Mouse (Mus musculus) heart, embryonic 12.5 days (tissue): Measurements from ENCODE around the gene Atp9a. TPM values are rescaled to one million over a fixed set of nuclear protein-coding genes. Genes with fewer than 3 reads are reported as not detected.

Experiments
- ATAC-seq: fragments of 200-750 bp; cut with Nextera tagmentation; 2 replicates; pipeline ENCODE4 v1.8.0; 2017; ENCODE audit warnings: moderate TSS enrichment, moderate library complexity; ENCODE audit not compliant: insufficient number of reproducible peaks, low FRiP score
- H3K27ac ChIP-seq: fragments of 300-500 bp; sonication (generic); 2 replicates; pipeline ENCODE4 v1.5.1; 2016; ENCODE audit warnings: mild to moderate bottlenecking, moderate library complexity; ENCODE audit not compliant: poor library complexity, severe bottlenecking
- H3K27me3 ChIP-seq: fragments of 300-500 bp; sonication (generic); replicated peaks from 2 replicates; pipeline ENCODE4 v1.6.1; 2016; ENCODE audit warnings: mild to moderate bottlenecking, moderate library complexity
- H3K36me3 ChIP-seq: fragments of 300-500 bp; sonication (generic); 2 replicates; pipeline ENCODE4 v1.6.1; 2016; ENCODE audit warnings: mild to moderate bottlenecking, moderate library complexity
- H3K4me1 ChIP-seq: fragments of 300-500 bp; sonication (generic); replicated peaks from 2 replicates; pipeline ENCODE4 v1.6.1; 2016; ENCODE audit warnings: mild to moderate bottlenecking
- H3K4me2 ChIP-seq: fragments of 300-500 bp; sonication (generic); 2 replicates; pipeline ENCODE4 v1.6.1; 2016; ENCODE audit warnings: mild to moderate bottlenecking, moderate library complexity
- H3K4me3 ChIP-seq: fragments of 300-500 bp; sonication (generic); 2 replicates; pipeline ENCODE4 v1.5.1; 2016; ENCODE audit warnings: mild to moderate bottlenecking
- H3K9ac ChIP-seq: fragments of 300-500 bp; sonication (generic); 2 replicates; pipeline ENCODE4 v1.6.1; 2016; ENCODE audit warnings: mild to moderate bottlenecking, moderate library complexity
- H3K9me3 ChIP-seq: fragments of 300-500 bp; sonication (generic); replicated peaks from 2 replicates; pipeline ENCODE4 v1.6.1; 2016; ENCODE audit warnings: mild to moderate bottlenecking, moderate library complexity
- WGBS: fragments of 180-500 bp; shearing (Covaris S2); methylation state at CpG from one replicate; pipeline ENCODE4 v1.1.7; 2016; 5-methylcytosine and 5-hydroxymethylcytosine counted together
- polyA plus RNA-seq: library from polyadenylated mRNA; unstranded; fragments of >200 nt; fragmentation: Nextera tagmentation; extraction: Ambion mirVana; gene quantifications from 2 replicates; pipeline ENCODE4 v1.2.1, GENCODE M21; 2016

Gene Atp9a
- polyA plus RNA-seq, 1 experiment from 2014 or later = 16.1 TPM

DNA sequence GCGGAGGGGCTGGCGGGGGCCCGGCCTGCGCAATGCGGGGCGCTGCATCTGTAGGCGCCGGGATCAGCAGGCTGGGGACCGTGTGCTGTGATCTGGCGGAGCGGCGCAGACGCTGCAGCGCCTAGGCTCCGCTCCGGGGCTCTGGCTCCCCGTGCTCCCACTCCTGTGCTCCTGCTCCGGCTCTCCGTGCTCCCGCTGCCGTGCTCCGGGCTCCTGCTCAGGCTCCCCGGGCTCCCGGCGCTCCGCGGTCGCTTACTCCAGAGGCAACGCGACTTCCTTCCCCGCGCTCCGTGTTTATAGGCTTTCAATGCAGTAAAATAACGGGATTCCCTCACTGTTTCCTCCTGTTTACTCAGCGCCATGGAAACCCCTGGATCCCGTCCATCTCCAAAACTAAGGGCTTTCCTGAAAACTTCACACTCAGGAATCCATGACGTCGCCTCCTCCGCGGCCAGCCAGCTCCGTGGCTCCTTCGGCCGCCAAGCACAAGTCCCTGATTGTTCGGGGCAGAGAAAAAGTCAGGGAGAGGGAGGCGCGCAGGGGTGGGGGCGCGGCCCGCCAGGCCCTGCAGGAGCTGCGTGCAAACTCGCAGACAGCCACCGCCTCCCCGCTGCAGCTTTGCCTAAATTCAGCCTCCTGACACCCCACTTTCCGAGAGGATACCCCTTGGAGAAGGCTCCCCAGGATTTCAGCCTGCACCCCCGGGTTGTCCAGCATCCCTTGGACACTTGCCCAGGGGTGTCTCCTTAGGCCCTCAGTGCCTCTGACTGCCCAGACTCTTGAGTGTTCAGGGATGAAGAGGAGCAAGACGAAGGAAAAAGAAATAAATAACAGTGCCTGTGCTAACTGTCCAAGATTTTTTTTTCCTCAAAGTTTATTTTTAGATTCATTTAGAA is 140.5 kb downstream of the Atp9a start, which contains the start of gene Nfatc2:
Gene Nfatc2, minus strand, starts transcription at position 167 of the 896 bp plus-strand sequence.
- Histone ChIP-seq H3K4me1 (peaks cover 58% of the 10 kb centered on the region), H3K27me3 (peaks cover 51% of the 10 kb centered on the region), H3K36me3 (no peaks in the 10 kb centered on the region), H3K9me3 (no peaks in the 10 kb centered on the region), H3K9ac (peak within 1 kb of the TSS; percentile 60), H3K4me3 (peak within 1 kb of the TSS; percentile 54), H3K27ac (0 out of 2 replicates have a peak within 1 kb of the TSS, but pooled peaks have one; percentile 5), H3K4me2 (peak within 1 kb of the TSS; percentile 91)
- peak; percentile 60 for ATAC-seq
- under 1% methylated on average over 56 of the region's 56 CpGs for WGBS

DNA sequence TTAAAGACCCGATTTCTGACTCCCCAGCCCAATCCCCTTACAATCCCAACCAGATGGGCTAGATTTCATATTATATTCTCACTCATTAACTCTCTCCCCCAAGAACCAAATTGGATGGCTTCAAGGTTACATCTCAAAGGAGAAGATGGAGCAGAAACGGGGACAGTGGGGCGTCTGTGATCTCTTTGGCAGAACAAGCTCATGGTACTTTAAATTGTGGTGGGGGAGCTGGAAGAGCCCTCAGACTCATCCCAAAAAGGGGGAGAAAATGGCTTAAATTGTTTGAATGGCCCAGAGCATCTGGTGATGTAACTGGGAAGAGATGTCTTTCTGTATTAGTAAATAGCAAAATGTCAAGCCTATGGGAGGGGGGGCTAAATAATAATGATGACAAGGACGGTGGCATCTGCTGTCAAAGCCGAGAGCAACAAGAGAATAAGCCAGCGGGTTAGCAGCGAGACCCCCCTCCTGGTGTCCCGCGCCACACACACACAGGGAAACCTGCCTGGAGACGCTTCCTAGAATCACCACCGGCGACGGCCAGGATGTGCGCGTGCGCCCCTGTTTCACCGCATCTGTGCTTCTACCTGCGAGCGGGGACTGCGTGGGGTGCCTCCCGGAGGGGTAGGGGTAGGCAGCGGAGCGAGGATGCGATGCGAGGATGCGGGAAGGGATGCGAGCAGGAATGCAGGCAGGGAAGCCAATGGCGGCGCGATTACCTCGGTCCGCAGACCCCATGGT is 141.3 kb downstream of the Atp9a start:
- no peak for ATAC-seq
- Histone ChIP-seq H3K4me2 (peak overlapping the region; percentile 91), H3K27ac (no peak overlapping the region), H3K9ac (peak overlapping the region; percentile 60), H3K4me3 (peak overlapping the region; percentile 54), H3K9me3 (no peaks in the 10 kb centered on the region), H3K36me3 (no peaks in the 10 kb centered on the region), H3K4me1 (peaks cover 50% of the 10 kb centered on the region), H3K27me3 (peaks cover 54% of the 10 kb centered on the region)
- WGBS = 3% methylated on average over 32 of the region's 32 CpGs

DNA sequence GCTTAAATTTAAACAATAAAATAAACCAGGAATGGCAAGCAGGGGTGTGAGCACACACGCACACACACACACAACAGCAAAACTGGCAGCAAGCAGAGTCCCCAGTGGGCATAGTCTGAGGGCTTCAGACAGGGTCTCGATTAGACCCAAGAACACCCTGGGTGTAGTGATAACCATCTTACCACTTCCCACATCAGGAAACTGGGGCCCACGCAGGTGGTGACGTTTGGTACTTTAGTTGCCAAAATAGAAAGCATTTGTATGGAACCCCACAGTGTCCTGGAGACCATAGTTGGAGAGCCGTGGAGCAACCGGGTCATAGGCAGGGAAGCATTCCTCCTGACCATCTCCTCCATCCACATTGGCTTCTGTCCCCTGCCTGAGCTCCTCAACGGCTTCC is 146.5 kb downstream of the Atp9a start:
- H3K9me3 ChIP-seq = no peaks in the 10 kb centered on the region
- peaks cover 17% of the 10 kb centered on the region for H3K4me1 ChIP-seq
- no peak for ATAC-seq
- no peak overlapping the region for H3K27ac ChIP-seq
- WGBS = 73% methylated on average over 7 of the region's 7 CpGs
- H3K9ac ChIP-seq = no peak overlapping the region
- no peaks in the 10 kb centered on the region for H3K36me3 ChIP-seq
- peaks cover 49% of the 10 kb centered on the region for H3K27me3 ChIP-seq
- H3K4me2 ChIP-seq = no peak overlapping the region
- no peak overlapping the region for H3K4me3 ChIP-seq

- Histone ChIP-seq H3K27me3 (peaks cover 39% of the 10 kb centered on the region), H3K4me2 (no peak overlapping the region), H3K36me3 (no peaks in the 10 kb centered on the region), H3K9ac (no peak overlapping the region), H3K4me3 (no peak overlapping the region), H3K4me1 (peaks cover 28% of the 10 kb centered on the region), H3K9me3 (no peaks in the 10 kb centered on the region), H3K27ac (no peak overlapping the region)
- 75% methylated on average over 6 of the region's 6 CpGs for WGBS
- ATAC-seq = no peak
Observed at GRCm38 (mm10) chr2:168593676-168594075, 148.5 kb downstream of the Atp9a start.

DNA sequence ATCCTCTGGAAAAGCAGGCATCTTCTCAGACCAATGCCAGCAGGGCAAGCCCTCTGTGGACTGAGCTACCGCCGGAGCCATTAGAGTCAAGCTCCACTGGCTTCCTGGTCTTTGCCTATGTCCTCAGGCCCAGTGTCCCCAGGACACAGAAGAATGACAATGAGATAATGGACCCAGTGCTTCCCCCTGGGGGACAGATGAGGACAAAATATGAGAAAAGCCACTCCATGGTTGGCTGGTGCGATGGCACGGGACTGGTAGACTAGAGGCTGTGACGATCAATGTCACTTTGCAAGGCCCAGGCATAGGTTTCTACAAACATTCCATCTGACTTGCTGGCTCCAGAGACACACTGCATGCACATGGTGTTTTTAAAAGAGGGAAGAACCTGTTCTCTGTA is 149.2 kb downstream of the Atp9a start:
- Histone ChIP-seq H3K27ac (no peak overlapping the region), H3K27me3 (peaks cover 33% of the 10 kb centered on the region), H3K4me1 (peaks cover 34% of the 10 kb centered on the region), H3K9ac (no peak overlapping the region), H3K36me3 (no peaks in the 10 kb centered on the region), H3K4me2 (no peak overlapping the region), H3K9me3 (no peaks in the 10 kb centered on the region), H3K4me3 (no peak overlapping the region)
- WGBS = 83% methylated on average over 5 of the region's 5 CpGs
- ATAC-seq = no peak

DNA sequence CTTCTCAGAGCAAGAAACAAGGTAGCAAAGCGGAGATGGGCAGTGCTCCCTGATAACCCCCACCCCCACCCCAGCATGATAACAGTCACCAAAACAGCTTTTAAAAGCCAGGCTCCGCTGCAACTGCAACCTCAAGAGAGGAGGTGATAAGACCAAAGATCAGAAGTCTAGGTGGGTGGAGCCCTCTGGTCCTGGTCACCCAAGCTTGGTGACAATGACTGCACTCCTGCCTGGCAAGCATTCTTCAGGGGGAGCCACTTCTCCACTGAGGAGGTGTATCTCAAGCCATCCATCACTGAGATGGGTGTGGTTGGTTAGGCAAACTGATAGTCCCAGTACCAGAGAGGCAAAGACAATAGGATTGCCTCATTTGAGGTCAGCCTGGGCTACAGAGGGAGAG is 151.1 kb downstream of the Atp9a start:
- H3K4me3 ChIP-seq = no peak overlapping the region
- no peak overlapping the region for H3K9ac ChIP-seq
- ATAC-seq = no peak
- H3K27me3 ChIP-seq = peaks cover 23% of the 10 kb centered on the region; the same call in 1 of the 2 replicates
- no peak overlapping the region for H3K4me2 ChIP-seq
- 27% methylated on average over 2 of the region's 2 CpGs for WGBS
- no peaks in the 10 kb centered on the region for H3K36me3 ChIP-seq
- no peaks in the 10 kb centered on the region for H3K9me3 ChIP-seq
- H3K4me1 ChIP-seq = peaks cover 52% of the 10 kb centered on the region
- H3K27ac ChIP-seq = no peak overlapping the region

GRCm38 (mm10) chr2:168590556-168590955 is 151.7 kb downstream of the Atp9a start:
- H3K36me3 ChIP-seq = no peaks in the 10 kb centered on the region
- no peak overlapping the region for H3K27ac ChIP-seq
- H3K9ac ChIP-seq = peak overlapping the region; percentile 75
- peak overlapping the region; percentile 69 for H3K4me3 ChIP-seq
- peaks cover 57% of the 10 kb centered on the region for H3K4me1 ChIP-seq
- peaks cover 23% of the 10 kb centered on the region; the same call in 1 of the 2 replicates for H3K27me3 ChIP-seq
- ATAC-seq = no peak
- H3K9me3 ChIP-seq = no peaks in the 10 kb centered on the region
- H3K4me2 ChIP-seq = peak overlapping the region; percentile 78
- WGBS = 25% methylated on average over 10 of the region's 10 CpGs

- H3K4me2 ChIP-seq = peak overlapping the region; percentile 78
- H3K27me3 ChIP-seq = peaks cover 23% of the 10 kb centered on the region; the same call in 1 of the 2 replicates
- peaks cover 61% of the 10 kb centered on the region for H3K4me1 ChIP-seq
- no peaks in the 10 kb centered on the region for H3K9me3 ChIP-seq
- peak; percentile 68 for ATAC-seq
- H3K36me3 ChIP-seq = no peaks in the 10 kb centered on the region
- WGBS = 2% methylated on average over 35 of the region's 38 CpGs
- peak overlapping the region; percentile 75 for H3K9ac ChIP-seq
- H3K4me3 ChIP-seq = peak overlapping the region; percentile 69
- peak overlapping the region; percentile 61 for H3K27ac ChIP-seq
Observed at GRCm38 (mm10) chr2:168590168-168590551, 152.0 kb downstream of the Atp9a start.

DNA sequence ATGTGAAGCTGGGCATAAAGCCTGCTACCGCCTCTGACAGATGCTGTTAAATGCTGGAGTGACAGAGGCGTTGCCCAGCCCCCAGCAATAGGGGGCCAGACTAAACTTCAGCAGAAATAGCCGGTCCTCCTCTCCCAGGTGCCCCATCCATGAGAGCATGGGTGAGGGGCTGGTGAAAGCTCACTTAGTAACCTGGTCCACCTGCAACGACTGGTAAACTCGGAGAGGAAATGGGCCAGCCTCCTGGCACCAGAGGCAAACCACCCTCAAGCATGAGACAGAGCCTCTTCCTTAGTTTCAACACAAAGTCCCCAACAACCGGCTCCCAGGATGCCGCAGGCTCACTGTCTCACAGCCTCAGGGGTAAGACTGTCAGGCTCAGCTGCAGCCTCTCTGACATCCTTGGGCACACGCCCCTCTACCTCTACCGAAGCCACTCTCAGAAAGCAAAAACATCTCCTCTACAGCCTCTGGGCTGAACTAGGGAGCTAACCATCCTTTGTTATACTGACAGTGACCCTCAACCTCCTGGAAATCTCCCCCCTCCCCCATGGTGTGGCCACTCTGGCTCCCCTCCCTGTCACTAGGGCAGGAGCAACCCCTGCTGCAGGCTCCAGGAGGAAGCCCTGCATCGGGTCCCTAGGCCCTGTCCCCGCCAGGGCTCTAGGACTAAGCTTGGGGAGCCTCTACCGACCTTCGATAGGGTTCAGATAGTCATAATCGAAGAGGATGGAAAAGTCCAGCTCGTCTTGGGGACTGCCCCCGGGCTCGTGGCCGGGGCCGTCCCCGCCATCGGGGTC is 152.6 kb downstream of the Atp9a start:
- H3K4me2 ChIP-seq = peak overlapping the region; percentile 78
- 6% methylated on average over 21 of the region's 21 CpGs for WGBS
- peaks cover 67% of the 10 kb centered on the region for H3K4me1 ChIP-seq
- H3K9ac ChIP-seq = peak overlapping the region; percentile 75
- H3K27ac ChIP-seq = peak overlapping the region; percentile 61
- ATAC-seq = peak; percentile 48; the same call in 1 of the 2 replicates
- peaks cover 23% of the 10 kb centered on the region; the same call in 1 of the 2 replicates for H3K27me3 ChIP-seq
- no peaks in the 10 kb centered on the region for H3K36me3 ChIP-seq
- peak overlapping the region; percentile 69 for H3K4me3 ChIP-seq
- H3K9me3 ChIP-seq = no peaks in the 10 kb centered on the region

DNA sequence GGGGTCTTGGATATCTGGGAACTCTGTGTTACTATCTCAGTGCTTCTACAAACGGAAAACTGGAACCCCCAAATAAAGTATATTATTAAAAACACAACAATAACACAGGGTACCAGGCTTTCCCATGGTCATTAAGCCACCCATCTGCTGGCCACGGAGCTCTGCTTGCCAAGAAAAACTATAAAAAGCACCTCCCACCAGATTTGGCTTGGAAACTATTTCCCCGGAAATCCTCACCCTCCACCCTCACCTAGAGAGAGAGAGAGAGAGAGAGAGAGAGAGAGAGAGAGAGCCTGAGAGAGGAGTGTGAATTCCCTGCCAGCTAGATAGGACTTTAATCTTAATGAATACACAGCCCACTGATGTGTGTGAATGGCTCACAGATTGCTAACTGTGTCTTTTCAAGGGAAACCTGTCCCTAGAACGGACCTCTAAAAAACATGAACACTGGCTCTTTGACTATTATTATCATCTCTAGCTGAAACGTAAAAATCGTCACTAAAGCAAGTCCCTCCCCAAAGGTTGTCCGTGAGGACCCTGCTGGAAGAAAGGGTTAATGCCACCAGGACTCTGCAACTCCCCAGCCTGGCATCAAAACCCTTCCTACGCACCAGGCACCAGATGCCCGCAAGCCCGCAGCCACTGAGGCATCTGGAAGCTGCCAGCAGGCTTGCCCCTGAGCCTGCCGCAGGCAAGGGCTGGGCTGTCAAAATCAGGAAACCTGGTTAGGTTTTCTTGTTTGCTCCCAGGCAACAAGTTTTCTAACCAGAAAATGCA is 153.4 kb downstream of the Atp9a start:
- peaks cover 23% of the 10 kb centered on the region; the same call in 1 of the 2 replicates for H3K27me3 ChIP-seq
- ATAC-seq = no peak
- peak overlapping the region; percentile 75 for H3K9ac ChIP-seq
- no peaks in the 10 kb centered on the region for H3K9me3 ChIP-seq
- H3K4me3 ChIP-seq = peak overlapping the region; percentile 69
- WGBS = 38% methylated on average over 11 of the region's 11 CpGs
- H3K4me2 ChIP-seq = peak overlapping the region; percentile 78
- peaks cover 75% of the 10 kb centered on the region for H3K4me1 ChIP-seq
- peak overlapping the region; percentile 61 for H3K27ac ChIP-seq
- no peaks in the 10 kb centered on the region for H3K36me3 ChIP-seq
